Mouse (Mus musculus): Measurements from ENCODE around the gene Camk2n1. TPM values are rescaled to one million over a fixed set of nuclear protein-coding genes. Genes with fewer than 3 reads are reported as not detected.
A peak's percentile ranks its signal among the peaks of the same experiment; 100 is the strongest.
"Not testable (repeated sequence)": the region's sequence is repeated elsewhere in the genome, so short reads cannot be mapped to it uniquely, and the experiment has no call there.

Camk2n1 gene
- polyA plus RNA-seq, 1 experiment from 2014 or later: 2.9 TPM

DNA sequence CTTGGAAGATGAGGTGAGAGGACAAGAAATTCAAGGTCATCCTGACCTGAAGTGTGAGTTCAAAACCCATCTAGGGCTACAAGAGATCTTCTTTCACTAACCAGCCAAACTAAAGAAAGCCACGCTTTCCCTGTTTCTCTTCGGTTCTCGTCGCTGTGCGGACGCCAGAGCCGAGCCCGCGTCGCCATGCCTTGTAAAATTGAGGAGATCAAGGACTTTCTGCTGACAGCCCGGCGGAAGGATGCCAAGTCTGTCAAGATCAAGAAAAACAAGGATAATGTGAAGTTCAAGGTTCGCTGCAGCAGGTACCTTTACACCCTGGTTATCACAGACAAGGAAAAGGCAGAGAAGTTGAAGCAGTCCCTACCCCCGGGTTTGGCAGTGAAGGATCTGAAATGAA is 28.5 kb upstream of the Camk2n1 start:
- H3K9me3 ChIP-seq; H3K36me3 ChIP-seq; H3K27me3 ChIP-seq; ATAC-seq (ENCODE audit: borderline replicate concordance, extremely low read depth, low FRiP score, low TSS enrichment); H3K4me2 ChIP-seq; H3K4me1 ChIP-seq; H3K9ac ChIP-seq; H3K4me3 ChIP-seq; H3K27ac ChIP-seq: not testable (repeated sequence)
- WGBS: 84% methylated on average over 14 of the region's 14 CpGs

DNA sequence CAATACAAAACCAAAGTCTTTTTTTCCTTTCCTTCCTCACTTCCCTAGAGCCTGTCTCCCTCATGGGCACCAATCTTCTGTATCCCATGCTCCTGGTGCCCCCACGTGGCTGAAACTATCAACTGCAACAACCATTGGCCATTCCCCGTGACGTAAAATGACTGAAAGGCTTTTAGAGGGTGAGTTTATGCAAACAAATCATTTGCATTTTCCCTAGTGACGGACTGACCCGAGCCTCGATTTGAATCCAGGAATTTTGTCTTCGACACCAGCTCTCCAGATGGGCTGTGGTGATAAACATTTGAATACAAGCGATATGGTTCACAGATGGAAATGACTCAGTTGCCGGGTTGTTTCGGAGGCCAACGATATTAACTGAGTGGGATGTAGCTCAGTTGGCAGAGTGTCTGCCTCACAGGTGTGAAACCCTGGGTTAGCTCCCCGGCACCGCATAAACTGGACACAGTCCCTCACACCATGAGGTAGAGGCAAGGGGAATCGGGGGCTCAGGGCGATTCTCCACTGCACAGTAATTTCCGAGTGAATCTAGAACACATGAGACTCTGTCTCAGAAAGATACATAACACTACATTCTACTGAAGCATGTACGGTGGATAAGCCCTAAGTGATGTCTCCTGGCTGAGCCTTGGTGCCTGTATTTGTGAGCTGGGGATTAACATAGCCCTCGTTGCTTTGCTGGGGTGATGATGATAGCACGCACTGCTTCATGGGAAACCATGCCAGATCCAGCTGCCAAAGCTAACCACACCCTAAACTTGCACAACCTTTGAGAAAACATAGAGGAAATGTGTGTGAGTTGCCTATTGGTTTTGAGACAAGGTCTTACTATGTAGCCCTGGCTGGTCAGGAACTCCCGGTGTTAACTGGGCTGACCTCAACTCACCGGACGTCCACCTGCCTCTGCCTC is 27.1 kb upstream of the Camk2n1 start:
- Histone ChIP-seq H3K9ac (no peak overlapping the region), H3K27ac (no peak overlapping the region), H3K4me3 (no peak overlapping the region), H3K4me2 (peak overlapping the region; percentile 25), H3K9me3 (no peaks in the 10 kb centered on the region), H3K36me3 (no peaks in the 10 kb centered on the region), H3K27me3 (peaks cover 3% of the 10 kb centered on the region; the same call in 1 of the 2 replicates), H3K4me1 (0 out of 2 replicates have a peak, but pooled peaks cover 3% of the 10 kb centered on the region)
- WGBS: 37% methylated on average over 22 of the region's 22 CpGs
- ATAC-seq (ENCODE audit: borderline replicate concordance, extremely low read depth, low FRiP score, low TSS enrichment): no peak

DNA sequence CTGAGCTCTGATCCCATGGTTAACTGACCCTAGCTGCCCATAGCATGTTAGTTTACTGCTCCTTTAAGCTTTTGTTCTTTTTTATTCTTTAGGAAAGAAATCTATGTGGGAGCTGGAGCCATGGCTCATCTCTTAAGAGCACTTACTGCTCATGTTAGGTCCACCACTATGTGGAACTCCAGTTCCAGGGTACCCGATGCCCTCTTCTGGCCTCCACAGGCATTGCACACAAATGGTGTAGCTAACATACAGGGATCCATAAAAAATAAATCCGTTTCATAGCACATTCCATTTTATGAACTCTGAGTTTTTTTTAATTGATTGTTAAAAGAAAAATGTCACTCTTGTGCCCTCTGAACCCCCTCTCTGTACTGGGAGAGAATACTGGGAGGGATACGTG is 24.3 kb upstream of the Camk2n1 start:
- Histone ChIP-seq H3K36me3 (no peaks in the 10 kb centered on the region), H3K4me1 (peaks cover 9% of the 10 kb centered on the region; the same call in 1 of the 2 replicates), H3K9ac (no peak overlapping the region), H3K9me3 (no peaks in the 10 kb centered on the region), H3K4me3 (no peak overlapping the region), H3K4me2 (no peak overlapping the region), H3K27me3 (peaks cover 3% of the 10 kb centered on the region; the same call in 1 of the 2 replicates), H3K27ac (no peak overlapping the region)
- ATAC-seq (ENCODE audit: borderline replicate concordance, extremely low read depth, low FRiP score, low TSS enrichment): no peak
- 35% methylated on average over 3 of the region's 3 CpGs for WGBS

DNA sequence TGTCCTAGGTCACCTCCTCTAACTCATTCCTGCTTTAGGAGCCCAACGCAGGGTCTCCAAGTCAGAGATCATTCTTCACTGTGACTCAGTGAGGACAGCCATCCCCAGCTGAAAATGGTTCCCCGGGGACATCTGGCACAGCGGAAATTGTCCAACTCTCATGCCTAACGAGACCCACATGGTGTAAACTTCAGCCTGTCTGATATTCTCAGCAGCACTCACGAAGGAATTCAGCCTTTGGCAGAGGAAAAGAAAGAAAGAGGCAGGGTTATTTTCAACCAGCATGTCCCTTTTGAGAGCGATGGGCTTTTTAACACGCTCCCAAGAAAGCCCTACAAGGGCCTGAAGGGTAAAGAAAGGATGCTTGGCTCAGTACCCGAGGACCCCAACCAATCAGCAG is 22.8 kb upstream of the Camk2n1 start:
- Histone ChIP-seq H3K4me3 (no peak overlapping the region), H3K36me3 (no peaks in the 10 kb centered on the region), H3K9ac (no peak overlapping the region), H3K4me2 (no peak overlapping the region), H3K27me3 (peaks cover 3% of the 10 kb centered on the region; the same call in 1 of the 2 replicates), H3K27ac (peak overlapping the region; percentile 43), H3K9me3 (no peaks in the 10 kb centered on the region), H3K4me1 (peaks cover 16% of the 10 kb centered on the region)
- ATAC-seq (ENCODE audit: borderline replicate concordance, extremely low read depth, low FRiP score, low TSS enrichment): no peak
- 43% methylated on average over 8 of the region's 8 CpGs for WGBS

DNA sequence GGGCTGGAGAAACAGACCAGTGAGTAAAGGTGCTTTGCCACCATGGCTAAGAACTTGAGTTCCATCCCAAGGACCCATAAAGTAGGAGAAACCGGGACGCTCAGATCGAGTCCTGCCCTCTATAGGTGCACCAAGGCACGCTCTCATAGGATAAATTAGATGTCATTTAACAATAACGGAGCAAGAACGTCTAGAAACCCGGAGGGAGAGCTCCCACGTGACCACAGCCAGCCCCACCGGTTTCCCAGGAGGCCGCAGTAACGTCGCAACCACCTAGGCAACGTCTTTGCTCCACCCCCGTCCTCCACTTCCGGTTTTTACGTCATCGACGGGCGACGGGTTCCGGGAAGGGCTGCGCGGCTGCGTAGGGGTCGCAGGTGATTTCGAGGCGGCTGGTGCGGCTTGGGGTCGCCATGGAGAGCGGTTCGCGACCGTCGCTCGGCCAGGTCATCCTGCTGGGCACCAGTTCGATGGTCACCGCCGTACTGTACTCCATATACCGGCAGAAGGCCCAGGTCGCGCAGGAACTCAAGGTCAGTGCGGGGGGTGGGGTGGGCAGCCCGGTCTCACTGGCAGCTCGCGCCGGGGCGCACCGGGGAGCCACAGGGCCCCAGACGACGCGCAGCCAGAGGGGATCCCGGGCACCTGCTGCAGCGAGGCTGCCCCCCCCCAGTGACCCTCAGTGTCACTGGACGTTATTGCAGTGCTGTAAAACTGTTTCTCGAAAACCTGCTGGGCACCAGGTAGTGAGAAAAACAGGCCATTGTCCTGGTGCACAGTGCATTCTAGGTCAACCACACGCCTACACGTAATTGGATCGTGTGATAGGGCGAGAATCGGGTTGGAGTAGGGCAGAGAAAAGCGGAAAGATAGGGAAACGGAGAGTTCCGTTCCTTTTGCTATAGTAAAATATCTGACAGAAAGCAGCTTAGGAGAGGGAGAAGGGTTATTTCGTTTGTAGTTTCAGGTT is 19.5 kb upstream of the Camk2n1 start, which contains the start of gene Mul1:
Gene Mul1, plus strand, starts transcription at position 325 of the 970 bp plus-strand sequence.
- H3K4me2 ChIP-seq: peak within 1 kb of the TSS; percentile 76
- H3K4me3 ChIP-seq: peak within 1 kb of the TSS; percentile 85
- 2% methylated on average over 64 of the region's 64 CpGs for WGBS
- H3K9me3 ChIP-seq: no peaks in the 10 kb centered on the region
- peak within 1 kb of the TSS; percentile 21; the same call in 1 of the 2 replicates for H3K27ac ChIP-seq
- ATAC-seq (ENCODE audit: borderline replicate concordance, extremely low read depth, low FRiP score, low TSS enrichment): peak; percentile 84
- H3K27me3 ChIP-seq: peaks cover 3% of the 10 kb centered on the region; the same call in 1 of the 2 replicates
- H3K4me1 ChIP-seq: peaks cover 13% of the 10 kb centered on the region
- peak within 1 kb of the TSS; percentile 74 for H3K9ac ChIP-seq
- H3K36me3 ChIP-seq: peaks cover 26% of the 10 kb centered on the region

DNA sequence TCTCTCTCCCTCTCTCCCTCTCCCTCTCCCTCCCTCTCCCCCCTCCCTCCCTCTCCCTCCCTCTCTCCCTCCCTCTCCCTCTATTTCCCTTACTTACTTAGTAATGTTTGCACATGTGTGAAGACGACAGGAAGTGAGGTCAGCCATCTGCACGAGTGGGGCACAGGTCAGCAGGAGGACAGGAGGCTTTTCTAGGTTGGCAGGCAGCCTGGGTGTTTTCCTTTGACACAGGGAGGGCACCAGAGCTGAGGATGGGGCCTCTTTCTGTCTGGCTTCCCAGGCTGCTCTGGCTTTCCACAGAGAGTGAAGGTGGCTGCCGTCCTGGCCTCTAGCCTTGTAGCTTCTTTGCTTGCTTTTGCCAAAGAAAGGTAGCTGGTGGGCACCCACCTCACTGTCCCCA is 14.1 kb upstream of the Camk2n1 start:
- 0 out of 2 replicates have a peak, but pooled peaks cover 4% of the 10 kb centered on the region for H3K27me3 ChIP-seq
- no peak overlapping the region for H3K4me3 ChIP-seq
- H3K4me2 ChIP-seq: no peak overlapping the region
- ATAC-seq (ENCODE audit: borderline replicate concordance, extremely low read depth, low FRiP score, low TSS enrichment): no peak
- peaks cover 6% of the 10 kb centered on the region for H3K4me1 ChIP-seq
- H3K27ac ChIP-seq: no peak overlapping the region
- no peaks in the 10 kb centered on the region for H3K9me3 ChIP-seq
- no peak overlapping the region for H3K9ac ChIP-seq
- H3K36me3 ChIP-seq: peaks cover 46% of the 10 kb centered on the region
- 23% methylated on average over 3 of the region's 3 CpGs for WGBS

DNA sequence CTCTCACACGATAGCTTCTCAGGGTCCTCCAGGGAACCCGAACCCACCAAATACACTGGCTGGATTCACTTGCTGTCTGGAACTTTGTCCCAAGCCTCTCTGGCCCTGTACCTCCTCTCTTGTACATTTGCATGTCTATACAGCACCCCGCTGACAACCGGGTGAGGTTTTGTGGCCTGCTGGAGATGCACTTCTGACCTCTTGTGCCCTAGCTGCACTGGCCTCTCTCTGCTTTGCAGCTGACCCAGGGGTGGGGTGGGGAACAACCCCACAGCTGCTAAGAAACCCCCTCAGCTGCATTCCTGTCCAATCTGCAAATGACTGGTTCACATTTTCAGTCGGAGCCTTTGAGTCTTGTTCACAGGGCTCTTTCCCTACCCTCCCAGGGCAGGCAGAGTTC is 9.2 kb upstream of the Camk2n1 start:
- ATAC-seq (ENCODE audit: borderline replicate concordance, extremely low read depth, low FRiP score, low TSS enrichment): no peak

DNA sequence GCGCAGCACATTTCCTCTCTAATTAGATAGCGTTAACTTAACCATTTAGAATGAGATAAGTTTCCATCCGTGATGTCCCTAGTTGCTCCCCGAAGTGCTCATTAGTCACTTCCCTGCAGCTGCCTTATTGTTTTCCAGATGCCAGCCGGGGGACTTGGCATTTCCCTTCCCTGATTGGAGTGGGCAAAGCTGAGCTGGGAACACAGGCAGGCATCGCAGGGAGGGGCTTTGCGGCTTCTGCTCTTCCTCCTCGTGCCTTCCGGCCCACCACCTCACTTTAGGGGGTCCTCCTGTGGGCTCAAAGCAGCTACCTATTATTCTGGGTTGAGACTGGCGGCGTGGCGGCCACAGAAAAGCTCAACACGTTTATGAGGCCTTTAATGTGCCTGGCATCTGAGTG is 7.1 kb upstream of the Camk2n1 start:
- ATAC-seq (ENCODE audit: borderline replicate concordance, extremely low read depth, low FRiP score, low TSS enrichment): no peak
- 23% methylated on average over 13 of the region's 13 CpGs for WGBS

More for the DNA sequence above, 9.2 kb upstream of the Camk2n1 start:
- Histone ChIP-seq H3K4me2 (no peak overlapping the region), H3K36me3 (peaks cover 18% of the 10 kb centered on the region; the same call in 1 of the 2 replicates), H3K27ac (no peak overlapping the region), H3K9me3 (no peaks in the 10 kb centered on the region), H3K27me3 (0 out of 2 replicates have a peak, but pooled peaks cover 6% of the 10 kb centered on the region), H3K4me1 (no peaks in the 10 kb centered on the region), H3K4me3 (no peak overlapping the region), H3K9ac (no peak overlapping the region)
- 27% methylated on average over 5 of the region's 5 CpGs for WGBS

DNA sequence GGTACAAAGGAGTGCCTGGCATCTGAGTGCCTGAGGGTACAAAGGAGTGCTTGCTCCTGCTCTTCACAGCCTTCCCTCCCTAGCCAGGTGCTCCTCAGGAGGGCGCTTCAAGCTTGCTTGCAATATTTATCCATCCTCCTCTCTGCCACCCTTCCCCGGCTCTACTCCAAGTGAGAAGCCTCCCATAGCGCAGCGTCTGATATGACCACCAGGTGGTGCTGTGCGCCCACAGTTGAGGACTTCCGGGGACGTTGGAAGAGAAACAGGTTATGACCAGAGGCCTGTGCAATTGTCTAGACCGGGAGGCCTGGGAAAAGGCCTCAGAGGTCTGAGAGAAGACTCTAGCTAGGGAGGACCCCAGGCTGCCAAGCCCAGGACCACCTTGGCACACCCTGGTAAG is 6.7 kb upstream of the Camk2n1 start:
- no peaks in the 10 kb centered on the region for H3K36me3 ChIP-seq
- peaks cover 6% of the 10 kb centered on the region; the same call in 1 of the 2 replicates for H3K27me3 ChIP-seq
- H3K27ac ChIP-seq: no peak overlapping the region
- 0% methylated on average over 8 of the region's 8 CpGs for WGBS
- no peak overlapping the region for H3K4me2 ChIP-seq
- H3K4me3 ChIP-seq: no peak overlapping the region
- H3K9ac ChIP-seq: no peak overlapping the region
- peak; percentile 73; the same call in 1 of the 2 replicates for ATAC-seq (ENCODE audit: borderline replicate concordance, extremely low read depth, low FRiP score, low TSS enrichment)
- no peaks in the 10 kb centered on the region for H3K4me1 ChIP-seq
- H3K9me3 ChIP-seq: no peaks in the 10 kb centered on the region

More for the DNA sequence above, 7.1 kb upstream of the Camk2n1 start:
- Histone ChIP-seq H3K27me3 (peaks cover 6% of the 10 kb centered on the region; the same call in 1 of the 2 replicates), H3K9ac (no peak overlapping the region), H3K4me1 (no peaks in the 10 kb centered on the region), H3K9me3 (no peaks in the 10 kb centered on the region), H3K4me3 (no peak overlapping the region), H3K4me2 (no peak overlapping the region), H3K36me3 (0 out of 2 replicates have a peak, but pooled peaks cover 2% of the 10 kb centered on the region), H3K27ac (no peak overlapping the region)

DNA sequence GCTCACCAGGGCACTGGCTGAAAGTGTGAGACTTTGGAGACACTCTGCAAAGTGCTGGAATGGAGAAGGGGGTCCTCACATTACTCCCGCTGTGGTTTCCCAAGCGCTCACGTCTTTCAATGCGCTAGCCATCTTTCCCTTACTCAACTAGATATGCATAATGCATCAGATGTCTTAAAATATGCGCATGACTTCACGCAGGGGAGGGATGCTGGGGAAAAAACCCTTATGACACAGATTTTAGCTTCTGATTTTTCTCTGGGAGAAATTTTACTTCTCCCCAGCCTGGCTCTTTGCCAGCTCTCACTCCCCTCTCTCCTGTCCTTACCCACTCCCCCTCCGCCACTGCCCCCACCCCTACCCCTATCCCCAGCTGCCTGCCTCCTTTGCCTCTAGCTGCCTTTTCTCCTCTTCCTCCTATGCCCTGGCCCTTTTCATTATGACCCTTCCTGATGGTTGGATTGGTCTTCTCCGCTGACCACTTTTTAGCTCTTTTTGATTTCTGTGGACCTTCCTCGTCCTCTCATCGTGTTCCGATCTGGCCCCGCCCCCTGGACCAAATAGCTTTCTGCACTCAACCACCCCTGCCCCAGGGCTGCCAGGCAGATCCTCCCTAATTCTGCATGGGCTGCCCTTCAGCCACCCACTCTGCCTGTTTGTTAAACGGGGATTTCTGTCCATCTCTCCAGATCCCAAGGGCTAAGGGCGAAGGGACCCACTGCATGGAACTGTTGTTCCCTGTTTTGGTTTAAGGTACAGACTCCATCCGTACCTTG is 6.1 kb upstream of the Camk2n1 start:
- H3K36me3 ChIP-seq: no peaks in the 10 kb centered on the region
- peaks cover 11% of the 10 kb centered on the region; the same call in 1 of the 2 replicates for H3K27me3 ChIP-seq
- no peaks in the 10 kb centered on the region for H3K9me3 ChIP-seq
- H3K27ac ChIP-seq: no peak overlapping the region
- no peak for ATAC-seq (ENCODE audit: borderline replicate concordance, extremely low read depth, low FRiP score, low TSS enrichment)
- H3K4me2 ChIP-seq: no peak overlapping the region
- 44% methylated on average over 15 of the region's 15 CpGs for WGBS
- H3K4me3 ChIP-seq: no peak overlapping the region
- H3K9ac ChIP-seq: no peak overlapping the region
- peaks cover 1% of the 10 kb centered on the region; the same call in 1 of the 2 replicates for H3K4me1 ChIP-seq

Measured in lung, embryonic 15.5 days (tissue).